Mouse (Mus musculus) E14TG2a.4 (cell line): Measurements from ENCODE around the gene Olfr56.

Experiments used
- CTCF ChIP-seq: conservative IDR thresholded peaks from 2 replicates; pipeline ENCODE4 v1.5.1; 2014; ENCODE audit warnings: low read length
- POU5F1 ChIP-seq: IDR thresholded peaks from 2 replicates; pipeline ENCODE4 v1.6.1; 2014; ENCODE audit warnings: low read length, borderline replicate concordance

GRCm38 (mm10) chr11:49093861-49094660 lies 115.4 kb downstream of the Olfr56 start:
- TF ChIP-seq CTCF (no peak), POU5F1 (no peak)
